Mouse (Mus musculus) embryonic facial prominence, embryonic 14.5 days (tissue): ENCODE data around the gene Gpbp1l1. TPM values are rescaled to one million over a fixed set of nuclear protein-coding genes. Genes with fewer than 3 reads are reported as not detected.
A peak's percentile ranks its signal among the peaks of the same experiment; 100 is the strongest.

Experiments
- ATAC-seq: fragments of 200-750 bp; cut with Nextera tagmentation; 2 replicates; pipeline ENCODE4 v1.8.0; 2017; ENCODE audit warnings: low read depth, moderate number of reproducible peaks, moderate TSS enrichment
- DNase-seq: peaks from one replicate; pipeline ENCODE4 v3.0.0-alpha.2; 2015; ENCODE audit warnings: low spot score
- H3K27ac ChIP-seq: fragments of 300-500 bp; sonication (generic); replicated peaks from 2 replicates; pipeline ENCODE4 v1.5.1; 2014; ENCODE audit warnings: low read depth, mild to moderate bottlenecking, low read length, moderate library complexity
- H3K27me3 ChIP-seq: fragments of 300-500 bp; sonication (generic); replicated peaks from 2 replicates; pipeline ENCODE4 v1.6.1; 2014; ENCODE audit warnings: low read length; ENCODE audit not compliant: control insufficient read depth, insufficient read depth
- H3K36me3 ChIP-seq: fragments of 300-500 bp; sonication (generic); 2 replicates; pipeline ENCODE4 v1.6.1; 2014; ENCODE audit warnings: low read length, mixed read lengths; ENCODE audit not compliant: control insufficient read depth, insufficient read depth
- H3K4me1 ChIP-seq: fragments of 300-500 bp; sonication (generic); 2 replicates; pipeline ENCODE4 v1.6.1; 2014; ENCODE audit warnings: antibody characterized with exemption, low read length; ENCODE audit not compliant: control insufficient read depth, insufficient read depth
- H3K4me2 ChIP-seq: fragments of 300-500 bp; sonication (generic); 2 replicates; pipeline ENCODE4 v1.6.1; 2014; ENCODE audit warnings: low read depth, mild to moderate bottlenecking, low read length, moderate library complexity, mixed read lengths
- H3K4me3 ChIP-seq: fragments of 300-500 bp; sonication (generic); 2 replicates; pipeline ENCODE4 v1.5.1; 2014; ENCODE audit warnings: low read depth, mild to moderate bottlenecking, low read length
- H3K9ac ChIP-seq: fragments of 300-500 bp; sonication (generic); 2 replicates; pipeline ENCODE4 v1.6.1; 2014; ENCODE audit warnings: low read depth, mild to moderate bottlenecking, low read length, moderate library complexity, mixed read lengths
- H3K9me3 ChIP-seq: fragments of 300-500 bp; sonication (generic); 2 replicates; pipeline ENCODE4 v1.6.1; 2016; ENCODE audit warnings: low read length; ENCODE audit not compliant: control insufficient read depth
- WGBS: fragments of 180-500 bp; shearing (Covaris S2); extraction: QIAGEN DNeasy Blood & Tissue Kit; methylation state at CpG from one replicate; pipeline ENCODE4 v1.1.7; 2014; 5-methylcytosine and 5-hydroxymethylcytosine counted together
- polyA plus RNA-seq: library from polyadenylated mRNA; unstranded; fragments of >200 nt; fragmentation: Nextera tagmentation; extraction: Ambion mirVana; gene quantifications from 2 replicates; pipeline ENCODE4 v1.2.1, GENCODE M21; 2014

Gene Gpbp1l1
- polyA plus RNA-seq, 1 experiment from 2014 or later, result 38.6 TPM

- Histone ChIP-seq H3K9me3 (no peaks in the 10 kb centered on the region), H3K27ac (peak overlapping the region; percentile 94), H3K9ac (peak overlapping the region; percentile 87), H3K4me2 (peak overlapping the region; percentile 57), H3K4me1 (peaks cover 8% of the 10 kb centered on the region), H3K27me3 (no peaks in the 10 kb centered on the region), H3K4me3 (peak overlapping the region; percentile 94), H3K36me3 (peaks cover 7% of the 10 kb centered on the region)
- 3% methylated on average over 15 of the region's 15 CpGs for WGBS
- ATAC-seq (no peak), DNase-seq (peak; percentile 2)
Observed at GRCm38 (mm10) chr4:116558151-116558882, 859 bp downstream of the Gpbp1l1 start.

- Histone ChIP-seq H3K4me1 (peaks cover 10% of the 10 kb centered on the region; the same call in 1 of the 2 replicates), H3K9ac (no peak overlapping the region), H3K27ac (no peak overlapping the region), H3K27me3 (no peaks in the 10 kb centered on the region), H3K9me3 (no peaks in the 10 kb centered on the region), H3K36me3 (peaks cover 50% of the 10 kb centered on the region), H3K4me3 (no peak overlapping the region), H3K4me2 (no peak overlapping the region)
- 84% methylated on average over 8 of the region's 8 CpGs for WGBS
- DNase-seq (no peak), ATAC-seq (no peak)
Observed at GRCm38 (mm10) chr4:116595793-116596192, 38.3 kb downstream of the Gpbp1l1 start.

- H3K27me3 ChIP-seq, result no peaks in the 10 kb centered on the region
- DNase-seq (no peak), ATAC-seq (no peak)
- no peaks in the 10 kb centered on the region for H3K9me3 ChIP-seq
- peaks cover 10% of the 10 kb centered on the region; the same call in 1 of the 2 replicates for H3K4me1 ChIP-seq
- peak within 1 kb of the TSS; percentile 76 for H3K27ac ChIP-seq
- peaks cover 50% of the 10 kb centered on the region for H3K36me3 ChIP-seq
- H3K9ac ChIP-seq, result peak within 1 kb of the TSS; percentile 76
- peak within 1 kb of the TSS; percentile 87 for H3K4me2 ChIP-seq
- WGBS, result 26% methylated on average over 5 of the region's 5 CpGs
- peak within 1 kb of the TSS; percentile 66 for H3K4me3 ChIP-seq
Observed at GRCm38 (mm10) chr4:116596379-116596778, 38.9 kb downstream of the Gpbp1l1 start, which contains the start of gene Ccdc17. Ccdc17 (plus strand) TSS chr4:116596654.

DNA sequence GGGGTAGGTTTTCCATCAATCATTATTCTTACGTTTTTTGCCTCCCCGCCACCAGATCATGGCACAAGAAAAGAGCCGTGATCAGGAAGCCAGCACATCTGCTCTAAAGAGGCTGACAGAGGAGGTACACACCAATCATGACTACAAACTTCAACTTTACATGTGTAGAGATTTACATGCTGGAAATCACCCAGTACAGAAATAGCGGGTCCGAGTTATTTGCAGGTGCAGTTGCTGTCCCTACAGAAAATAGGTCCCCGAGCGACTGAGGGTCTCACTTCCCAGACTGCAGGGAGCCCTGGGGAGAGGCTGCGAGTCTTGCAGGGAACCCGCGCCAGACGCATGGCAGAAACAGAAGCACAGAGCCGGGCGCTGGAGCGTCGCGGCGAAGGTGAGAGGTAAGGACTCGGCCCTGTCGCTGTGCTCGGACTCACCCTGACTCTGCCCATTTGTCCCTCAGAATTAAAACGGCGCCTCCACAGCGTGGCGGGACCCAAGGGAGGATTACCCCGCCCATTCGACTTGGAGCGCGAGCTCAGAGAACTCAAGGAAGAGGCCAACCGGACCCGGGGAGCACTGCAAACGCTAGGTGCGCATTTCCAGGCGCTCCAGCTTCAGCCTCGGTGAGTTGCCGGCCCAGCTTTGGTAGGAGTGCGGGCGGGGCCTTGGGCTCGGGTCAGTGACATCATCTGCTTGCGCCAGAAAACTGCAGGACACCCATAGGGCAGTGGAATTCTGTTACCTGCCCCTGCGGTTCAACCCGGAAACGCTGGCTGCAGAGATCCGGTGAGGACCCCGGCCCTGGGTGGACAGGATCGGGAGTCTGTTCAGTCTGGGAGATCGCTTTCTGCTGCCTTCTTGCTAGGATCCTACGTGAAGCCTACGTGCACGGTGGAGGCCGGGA, 39.8 kb downstream of the Gpbp1l1 start:
- Histone ChIP-seq H3K36me3 (peaks cover 50% of the 10 kb centered on the region), H3K9ac (peak overlapping the region; percentile 76), H3K9me3 (no peaks in the 10 kb centered on the region), H3K4me2 (peak overlapping the region; percentile 87), H3K27ac (peak overlapping the region; percentile 76), H3K27me3 (no peaks in the 10 kb centered on the region), H3K4me3 (peak overlapping the region; percentile 66), H3K4me1 (peaks cover 10% of the 10 kb centered on the region; the same call in 1 of the 2 replicates)
- WGBS, result 1% methylated on average over 40 of the region's 50 CpGs
- peak; percentile 95 for ATAC-seq
- DNase-seq, result peak; percentile 95

DNA sequence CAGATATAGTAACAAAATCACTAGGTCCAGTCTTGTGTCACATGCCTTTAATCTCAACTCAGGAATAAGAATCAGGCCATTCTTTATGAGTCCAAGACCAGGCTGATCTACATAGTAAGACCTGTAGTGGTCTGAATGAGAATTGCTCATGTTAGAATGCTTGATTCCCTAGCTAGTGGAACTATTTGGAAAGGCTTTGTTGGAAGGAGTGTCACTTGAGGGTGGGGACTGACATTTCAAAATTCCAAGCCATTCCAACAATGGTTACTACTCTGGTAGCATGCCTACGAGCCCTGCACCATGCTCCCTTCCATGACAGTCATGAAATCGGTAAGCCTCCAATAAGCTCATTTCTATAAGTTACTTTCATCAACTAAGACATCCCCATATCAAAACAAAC, 55.2 kb downstream of the Gpbp1l1 start:
- no peaks in the 10 kb centered on the region for H3K9me3 ChIP-seq
- WGBS, result 91% methylated on average over 2 of the region's 2 CpGs
- H3K4me1 ChIP-seq, result no peaks in the 10 kb centered on the region
- no peak for DNase-seq
- H3K27ac ChIP-seq, result no peak overlapping the region
- no peak overlapping the region for H3K4me3 ChIP-seq
- no peak for ATAC-seq
- H3K4me2 ChIP-seq, result no peak overlapping the region
- peaks cover 83% of the 10 kb centered on the region for H3K36me3 ChIP-seq
- no peaks in the 10 kb centered on the region for H3K27me3 ChIP-seq
- H3K9ac ChIP-seq, result no peak overlapping the region

- H3K4me2 ChIP-seq, result no peak overlapping the region
- no peaks in the 10 kb centered on the region for H3K27me3 ChIP-seq
- no peaks in the 10 kb centered on the region for H3K9me3 ChIP-seq
- no peak overlapping the region for H3K9ac ChIP-seq
- H3K4me1 ChIP-seq, result no peaks in the 10 kb centered on the region
- no peak overlapping the region for H3K27ac ChIP-seq
- WGBS, result 95% methylated on average over 2 of the region's 2 CpGs
- H3K4me3 ChIP-seq, result no peak overlapping the region
- DNase-seq (no peak), ATAC-seq (no peak)
- H3K36me3 ChIP-seq, result peaks cover 85% of the 10 kb centered on the region
Observed at GRCm38 (mm10) chr4:116615237-116615636, 57.8 kb downstream of the Gpbp1l1 start.

DNA sequence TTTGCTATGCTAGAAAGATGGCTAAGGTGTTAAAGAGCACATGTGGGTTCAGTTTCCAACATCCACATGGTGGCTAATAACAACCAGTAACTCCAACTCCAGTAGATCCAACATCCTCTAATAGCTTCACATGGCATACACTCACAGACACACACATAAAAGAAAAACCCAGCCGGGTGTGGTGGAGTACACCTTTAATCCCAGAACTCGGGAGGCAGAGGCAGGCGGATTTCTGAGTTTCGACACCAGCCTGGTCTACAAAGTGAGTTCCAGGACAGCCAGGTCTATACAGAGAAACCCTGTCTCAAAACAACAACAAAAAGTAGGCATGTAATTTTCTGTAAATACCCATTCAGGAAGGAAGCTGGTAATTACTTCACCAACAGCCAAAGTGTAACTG, 67.4 kb downstream of the Gpbp1l1 start:
- H3K27ac ChIP-seq, result no peak overlapping the region
- 94% methylated on average over 4 of the region's 4 CpGs for WGBS
- no peaks in the 10 kb centered on the region for H3K9me3 ChIP-seq
- H3K27me3 ChIP-seq, result no peaks in the 10 kb centered on the region
- no peak overlapping the region for H3K4me3 ChIP-seq
- H3K4me1 ChIP-seq, result peaks cover 11% of the 10 kb centered on the region
- ATAC-seq, result no peak
- peaks cover 37% of the 10 kb centered on the region for H3K36me3 ChIP-seq
- DNase-seq, result no peak
- H3K9ac ChIP-seq, result no peak overlapping the region
- H3K4me2 ChIP-seq, result no peak overlapping the region

GRCm38 (mm10) chr4:116626658-116627358, 69.3 kb downstream of the Gpbp1l1 start:
- Histone ChIP-seq H3K4me1 (peaks cover 11% of the 10 kb centered on the region), H3K9me3 (no peaks in the 10 kb centered on the region), H3K27ac (peak overlapping the region; percentile 97), H3K4me3 (peak overlapping the region; percentile 100), H3K4me2 (peak overlapping the region; percentile 79), H3K9ac (peak overlapping the region; percentile 96), H3K36me3 (peaks cover 18% of the 10 kb centered on the region; the same call in 1 of the 2 replicates), H3K27me3 (no peaks in the 10 kb centered on the region)
- ATAC-seq (peak; percentile 75), DNase-seq (peak; percentile 96)
- WGBS, result under 1% methylated on average over 51 of the region's 53 CpGs
